Mouse (Mus musculus): ENCODE results near the gene Gm8947. TPM values are rescaled to one million over a fixed set of nuclear protein-coding genes. Genes with fewer than 3 reads are reported as not detected.

The Gm8947 gene
- total and polyA plus RNA-seq, 3 experiments = 0.67 to 8.3 (median 3.4) TPM

DNA sequence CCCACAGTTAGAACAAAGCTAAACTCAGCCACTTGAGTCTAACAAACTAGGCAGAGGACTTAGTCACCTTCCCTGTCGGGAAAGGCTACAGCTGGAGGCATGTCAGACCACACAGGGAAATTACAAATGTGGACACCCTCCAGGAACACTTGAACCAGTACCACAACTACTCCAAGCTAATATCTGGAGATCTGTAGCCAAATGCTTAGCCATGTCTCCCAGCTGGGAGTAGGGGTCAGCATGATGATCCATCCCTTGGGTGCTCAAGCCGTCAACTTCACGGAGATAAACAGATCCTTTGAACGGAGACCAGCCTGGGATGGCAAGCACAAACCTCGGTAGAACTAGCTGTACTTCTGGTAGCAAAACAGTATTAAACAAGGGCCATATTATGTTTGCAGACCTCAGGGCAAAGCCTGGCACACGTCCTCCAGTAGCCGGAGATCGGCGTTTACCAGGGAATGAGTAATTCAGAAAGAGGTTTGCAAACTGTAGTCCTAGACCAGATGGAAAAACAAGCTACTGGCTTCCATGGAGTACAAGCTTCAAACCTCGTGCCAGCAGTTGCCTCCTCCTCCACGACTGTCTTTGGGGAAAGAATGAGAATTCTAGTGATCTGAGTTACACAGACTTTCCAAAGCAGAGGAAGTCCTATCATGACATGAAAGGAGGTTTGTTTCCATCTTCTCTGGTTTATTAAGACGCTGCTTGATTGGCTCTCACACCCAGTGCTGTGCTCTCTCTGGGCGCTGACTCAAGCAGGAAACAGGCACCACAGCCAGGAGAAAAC, 44.2 kb downstream of the Gm8947 start:
- DNase-seq (ENCODE audit: low spot score) (no peak), ATAC-seq (ENCODE audit: extremely low read depth, insufficient number of reproducible peaks, low FRiP score, poor library complexity, severe bottlenecking) (no peak)
- Histone ChIP-seq H3K36me3 (replicated peaks) (no peaks in the 10 kb centered on the region), H3K4me1 (ENCODE audit: insufficient read depth, low read depth, low read length) (peaks cover 5% of the 10 kb centered on the region; the same call in 1 of the 2 replicates), H3K4me3 (ENCODE audit: low read depth, low read length) (no peak overlapping the region), H3K27me3 (ENCODE audit: insufficient read depth, low read length) (peaks cover 15% of the 10 kb centered on the region), H3K9me3 (replicated peaks) (no peaks in the 10 kb centered on the region)
- TF ChIP-seq GATA2 (IDR thresholded peaks at IDR 0.05; ENCODE audit: borderline replicate concordance, low read depth, low read length) (no peak), POLR2AphosphoS5 (IDR thresholded peaks at IDR 0.05; ENCODE audit: insufficient replicate concordance, low read depth, low read length) (no peak), TAL1 (conservative IDR thresholded peaks at IDR 0.05; ENCODE audit: low read depth, low read length) (no peak), CTCF (IDR thresholded peaks at IDR 0.05; ENCODE audit: low read depth, low read length) (no peak), GATA1 (IDR thresholded peaks at IDR 0.05; ENCODE audit: borderline replicate concordance, low read length) (no peak)

DNA sequence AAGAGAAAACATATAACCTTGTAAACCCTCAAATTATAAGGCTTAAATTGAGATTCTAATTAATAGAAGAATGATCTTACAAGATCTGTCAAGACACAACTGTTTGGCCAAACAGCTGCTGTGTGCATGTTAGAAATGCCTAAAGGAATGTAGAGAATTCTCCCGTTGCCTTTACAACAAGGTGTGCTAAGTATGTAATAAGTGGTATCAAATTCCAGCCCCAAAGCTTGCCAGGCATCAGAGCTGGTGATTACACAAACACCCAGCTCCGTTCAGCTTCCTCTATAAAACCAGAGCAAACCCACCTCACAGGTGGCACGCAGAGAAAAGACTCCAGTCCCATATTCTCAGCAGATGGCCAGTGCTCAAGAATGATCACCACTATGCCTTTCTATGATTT, 45.6 kb downstream of the Gm8947 start:
- no peak overlapping the region for H3K4me3 ChIP-seq (ENCODE audit: low read depth, low read length)
- H3K36me3 ChIP-seq (replicated peaks) = no peaks in the 10 kb centered on the region
- H3K9me3 ChIP-seq (replicated peaks) = no peaks in the 10 kb centered on the region
- H3K27me3 ChIP-seq (ENCODE audit: insufficient read depth, low read length) = peaks cover 9% of the 10 kb centered on the region
- TF ChIP-seq GATA1 (IDR thresholded peaks at IDR 0.05; ENCODE audit: borderline replicate concordance, low read length) = no peak
- TF ChIP-seq POLR2AphosphoS5 (IDR thresholded peaks at IDR 0.05; ENCODE audit: insufficient replicate concordance, low read depth, low read length) = no peak
- TF ChIP-seq TAL1 (conservative IDR thresholded peaks at IDR 0.05; ENCODE audit: low read depth, low read length) = no peak
- no peak for TF ChIP-seq GATA2 (IDR thresholded peaks at IDR 0.05; ENCODE audit: borderline replicate concordance, low read depth, low read length)
- no peak for TF ChIP-seq CTCF (IDR thresholded peaks at IDR 0.05; ENCODE audit: low read depth, low read length)
- no peak for ATAC-seq (ENCODE audit: extremely low read depth, insufficient number of reproducible peaks, low FRiP score, poor library complexity, severe bottlenecking)
- no peak for DNase-seq (ENCODE audit: low spot score)
- H3K4me1 ChIP-seq (ENCODE audit: insufficient read depth, low read depth, low read length) = peaks cover 5% of the 10 kb centered on the region; the same call in 1 of the 2 replicates

DNA sequence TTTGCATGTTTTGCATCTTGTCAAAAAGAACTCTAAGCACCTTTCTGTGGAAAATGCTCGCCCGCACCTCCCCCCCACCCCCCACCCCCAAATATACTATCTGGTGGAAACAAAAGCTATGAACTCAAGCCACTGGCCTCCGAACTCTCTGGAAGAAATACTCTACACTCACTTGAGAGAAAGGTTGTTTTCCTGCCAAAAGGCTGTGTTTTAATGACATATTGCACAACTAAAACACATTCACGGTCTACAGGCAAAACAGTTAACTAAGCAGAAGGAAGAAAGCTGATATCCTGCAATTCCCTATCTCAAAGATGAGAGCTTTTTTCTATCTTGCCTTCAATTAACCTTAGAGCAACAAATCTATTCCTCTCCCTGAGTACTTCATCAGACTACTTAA, 51.2 kb downstream of the Gm8947 start:
- ATAC-seq (ENCODE audit: extremely low read depth, insufficient number of reproducible peaks, low FRiP score, poor library complexity, severe bottlenecking) = no peak
- no peaks in the 10 kb centered on the region for H3K9me3 ChIP-seq (replicated peaks)
- no peaks in the 10 kb centered on the region for H3K36me3 ChIP-seq (replicated peaks)
- TF ChIP-seq CTCF (IDR thresholded peaks at IDR 0.05; ENCODE audit: low read depth, low read length) = no peak
- no peak for TF ChIP-seq GATA1 (IDR thresholded peaks at IDR 0.05; ENCODE audit: borderline replicate concordance, low read length)
- no peak for TF ChIP-seq GATA2 (IDR thresholded peaks at IDR 0.05; ENCODE audit: borderline replicate concordance, low read depth, low read length)
- no peak for TF ChIP-seq POLR2AphosphoS5 (IDR thresholded peaks at IDR 0.05; ENCODE audit: insufficient replicate concordance, low read depth, low read length)
- TF ChIP-seq TAL1 (conservative IDR thresholded peaks at IDR 0.05; ENCODE audit: low read depth, low read length) = no peak
- no peak overlapping the region for H3K4me3 ChIP-seq (ENCODE audit: low read depth, low read length)
- DNase-seq (ENCODE audit: low spot score) = no peak
- peaks cover 17% of the 10 kb centered on the region for H3K4me1 ChIP-seq (ENCODE audit: insufficient read depth, low read depth, low read length)
- peaks cover 5% of the 10 kb centered on the region; the same call in 1 of the 2 replicates for H3K27me3 ChIP-seq (ENCODE audit: insufficient read depth, low read length)

Other genes with a start within 250 kb of the Gm8947 start
- not detected in 2 replicates for gene Hmcn1, start 198.9 kb upstream of the Gm8947 start, total RNA-seq (2014; fragmentation: Nextera tagmentation)
- gene Hmcn1, start 198.9 kb upstream of the Gm8947 start, total RNA-seq (2017) = 0.12 and 0.33 TPM in 2 replicates
- not detected in 2 replicates for gene Hmcn1, start 198.9 kb upstream of the Gm8947 start, polyA plus RNA-seq (2012)
- gene Gm47985, start 9.8 kb upstream of the Gm8947 start, total RNA-seq (2014; fragmentation: Nextera tagmentation) = 10.1 and 13.5 TPM in 2 replicates
- 4.3 and 4.8 TPM in 2 replicates for gene Gm47985, start 9.8 kb upstream of the Gm8947 start, total RNA-seq (2017)
- 1.4 and 2.0 TPM in 2 replicates for gene Gm47985, start 9.8 kb upstream of the Gm8947 start, polyA plus RNA-seq (2012)
- 27.2 and 31.3 TPM in 2 replicates for gene Gm47995, start 6.1 kb downstream of the Gm8947 start, total RNA-seq (2014; fragmentation: Nextera tagmentation)
- gene Gm47995, start 6.1 kb downstream of the Gm8947 start, total RNA-seq (2017) = 7.3 and 9.3 TPM in 2 replicates
- 3.6 and 4.1 TPM in 2 replicates for gene Gm47995, start 6.1 kb downstream of the Gm8947 start, polyA plus RNA-seq (2012)
- 4.4 and 13.5 TPM in 2 replicates for gene 3110040M04Rik, start 11.7 kb downstream of the Gm8947 start, total RNA-seq (2014; fragmentation: Nextera tagmentation)
- gene 3110040M04Rik, start 11.7 kb downstream of the Gm8947 start, total RNA-seq (2017) = 5.3 and 5.9 TPM in 2 replicates
- gene 3110040M04Rik, start 11.7 kb downstream of the Gm8947 start, polyA plus RNA-seq (2012) = 2.4 and 3.7 TPM in 2 replicates
- gene Gm47996, start 17.8 kb downstream of the Gm8947 start, total RNA-seq (2014; fragmentation: Nextera tagmentation) = 7.4 and 8.8 TPM in 2 replicates
- gene Gm47996, start 17.8 kb downstream of the Gm8947 start, total RNA-seq (2017) = 2.6 and 4.9 TPM in 2 replicates
- gene Gm47996, start 17.8 kb downstream of the Gm8947 start, polyA plus RNA-seq (2012) = 0.86 and 1.3 TPM in 2 replicates
- 899 and 907 TPM in 2 replicates for gene Ivns1abp, start 152.1 kb downstream of the Gm8947 start, total RNA-seq (2014; fragmentation: Nextera tagmentation)
- 1,364 and 1,435 TPM in 2 replicates for gene Ivns1abp, start 152.1 kb downstream of the Gm8947 start, total RNA-seq (2017)
- 182 and 230 TPM in 2 replicates for gene Ivns1abp, start 152.1 kb downstream of the Gm8947 start, polyA plus RNA-seq (2012)
- gene Swt1, start 236.1 kb downstream of the Gm8947 start, total RNA-seq (2014; fragmentation: Nextera tagmentation) = 118 and 152 TPM in 2 replicates
- gene Swt1, start 236.1 kb downstream of the Gm8947 start, total RNA-seq (2017) = 58.9 and 70.8 TPM in 2 replicates
- gene Swt1, start 236.1 kb downstream of the Gm8947 start, polyA plus RNA-seq (2012) = 0.76 and 1.3 TPM in 2 replicates
- gene Trmt1l, start 236.2 kb downstream of the Gm8947 start, total RNA-seq (2014; fragmentation: Nextera tagmentation) = 132 and 147 TPM in 2 replicates
- gene Trmt1l, start 236.2 kb downstream of the Gm8947 start, total RNA-seq (2017) = 62.4 and 69.9 TPM in 2 replicates
- 21.2 and 23.5 TPM in 2 replicates for gene Trmt1l, start 236.2 kb downstream of the Gm8947 start, polyA plus RNA-seq (2012)

All from G1E (cell line).